ENCODE assay signal across 7 mouse cellular contexts in the genomic region with DNA sequence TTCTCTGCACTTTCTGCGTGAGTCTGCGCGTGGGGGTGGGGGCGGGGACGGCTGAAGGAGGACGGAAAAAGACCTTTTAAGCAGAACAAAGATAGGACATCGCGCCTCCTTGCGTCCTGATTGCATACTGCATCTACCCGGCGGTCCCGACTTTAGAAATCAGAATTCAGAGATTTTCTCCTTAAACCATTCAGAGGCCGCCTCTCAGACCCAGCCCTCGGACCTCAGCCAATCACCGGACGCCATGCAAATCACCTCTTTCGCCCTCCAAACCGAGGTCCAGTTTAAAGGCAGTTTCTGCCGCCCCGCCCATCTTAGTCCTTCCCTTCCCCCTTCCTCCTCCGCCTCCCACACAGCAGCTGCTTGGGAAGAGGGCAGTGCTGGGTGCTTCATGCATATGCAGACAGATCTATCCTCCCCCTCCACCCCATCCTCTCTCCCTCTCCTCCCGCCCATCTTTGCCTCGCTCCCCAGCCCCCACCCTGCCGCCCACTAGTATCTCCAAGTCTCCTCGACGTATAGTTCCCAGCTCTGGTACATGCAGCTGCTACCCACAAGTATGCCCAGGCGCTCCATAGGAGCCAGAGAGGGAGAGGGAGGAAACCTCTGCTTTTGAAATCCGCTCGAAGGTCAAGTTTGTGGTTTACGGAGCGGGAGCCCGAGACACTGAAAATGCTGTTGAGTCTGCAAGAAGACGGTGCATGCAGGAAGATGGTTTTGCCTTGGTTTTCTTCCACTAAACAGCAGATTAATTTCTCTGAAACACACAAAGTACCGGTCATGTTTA.
DNase-seq lines count a peak whose midpoint lies in the region; ATAC-seq and TF ChIP-seq lines count a peak whose summit lies in the region.

No protein-coding gene starts in this region.

- peak; percentile 98 for ATAC-seq in limb, embryonic 12.5 days (ENCODE audit: insufficient number of reproducible peaks, insufficient read depth, low FRiP score, low TSS enrichment, low read depth)
- ATAC-seq in midbrain, embryonic 15.5 days (replicated peaks), result peak; percentile 98

- H3K27ac ChIP-seq in kidney, adult 2 months (ENCODE audit: insufficient read depth, low read depth, low read length), result no peak overlapping the region
- H3K27ac ChIP-seq in limb, embryonic 12.5 days, result peak overlapping the region; percentile 29; the same call in 1 of the 2 replicates
- H3K27ac ChIP-seq in midbrain, embryonic 15.5 days, result peak overlapping the region; percentile 98

- no peak for TF ChIP-seq POLR2A in kidney, adult 2 months (IDR thresholded peaks at IDR 0.05; ENCODE audit: low read depth, low read length)

- H3K9ac ChIP-seq in limb, embryonic 12.5 days (replicated peaks), result peak overlapping the region; percentile 27; the same call in 1 of the 2 replicates
- peak overlapping the region; percentile 67 for H3K9ac ChIP-seq in midbrain, embryonic 15.5 days

- peak; percentile 96 for DNase-seq in adrenal gland, postnatal 10 days
- DNase-seq in embryo, embryonic 9.5 days (ENCODE audit: extremely low spot score), result peak; percentile 96
- peak; percentile 83 to 89 for DNase-seq in heart, adult 18-20 months
- DNase-seq in kidney, adult 2 months, result peak; percentile 95
- DNase-seq in spleen, postnatal 14 days (ENCODE audit: low spot score in 2 of 2), result peak; percentile 31 to 47

- H3K36me3 ChIP-seq in kidney, adult 2 months (ENCODE audit: control insufficient read depth, insufficient read depth, low read length), result no peaks in the 10 kb centered on the region
- no peaks in the 10 kb centered on the region for H3K36me3 ChIP-seq in limb, embryonic 12.5 days
- no peaks in the 10 kb centered on the region for H3K36me3 ChIP-seq in midbrain, embryonic 15.5 days (replicated peaks)

- no peaks in the 10 kb centered on the region for H3K27me3 ChIP-seq in kidney, adult 2 months (replicated peaks; ENCODE audit: control insufficient read depth, insufficient read depth, low read length)
- peaks cover 40% of the 10 kb centered on the region for H3K27me3 ChIP-seq in limb, embryonic 12.5 days
- H3K27me3 ChIP-seq in midbrain, embryonic 15.5 days (replicated peaks), result no peaks in the 10 kb centered on the region

- H3K4me2 ChIP-seq in limb, embryonic 12.5 days, result peak overlapping the region; percentile 79
- peak overlapping the region; percentile 64 for H3K4me2 ChIP-seq in midbrain, embryonic 15.5 days

- H3K9me3 ChIP-seq in limb, embryonic 12.5 days, result no peaks in the 10 kb centered on the region
- no peaks in the 10 kb centered on the region for H3K9me3 ChIP-seq in midbrain, embryonic 15.5 days

- no peaks in the 10 kb centered on the region for H3K4me1 ChIP-seq in kidney, adult 2 months (ENCODE audit: control insufficient read depth, insufficient read depth, low read length)
- H3K4me1 ChIP-seq in limb, embryonic 12.5 days (replicated peaks), result peaks cover 8% of the 10 kb centered on the region
- peaks cover 37% of the 10 kb centered on the region for H3K4me1 ChIP-seq in midbrain, embryonic 15.5 days

- peak; percentile 65 for TF ChIP-seq CTCF in kidney, adult 2 months (conservative IDR thresholded peaks at IDR 0.05; ENCODE audit: insufficient read depth, insufficient read length, low read depth, low read length)

- under 1% methylated on average over 34 of the region's 34 CpGs for WGBS in kidney, adult 2 months
- under 1% methylated on average over 34 of the region's 34 CpGs for WGBS in limb, embryonic 12.5 days
- WGBS in midbrain, embryonic 15.5 days, result under 1% methylated on average over 34 of the region's 34 CpGs

- peak overlapping the region; percentile 42 for H3K4me3 ChIP-seq in kidney, adult 2 months (ENCODE audit: insufficient read depth, low read depth, low read length)
- peak overlapping the region; percentile 44 for H3K4me3 ChIP-seq in limb, embryonic 12.5 days (replicated peaks)
- H3K4me3 ChIP-seq in midbrain, embryonic 15.5 days, result peak overlapping the region; percentile 46

Comparison
In these comparisons a context has a peak if more than half of its experiments do, and no peak if none do; other contexts are left out.
1. DNase-seq: peak in every context shown above with its lines; median percentile 96 in adrenal gland, postnatal 10 days; 96 in embryo, embryonic 9.5 days; 95 in kidney, adult 2 months; 86 in heart, adult 18-20 months; 39 in spleen, postnatal 14 days.